Mouse (Mus musculus): ENCODE data around the gene Bpifb1. TPM values are rescaled to one million over a fixed set of nuclear protein-coding genes. Genes with fewer than 3 reads are reported as not detected.
"Not testable (repeated sequence)": the region's sequence is repeated elsewhere in the genome, so short reads cannot be mapped to it uniquely, and the experiment has no call there.

Bpifb1 gene
- 0.21 and 0.36 TPM in 2 replicates for polyA plus RNA-seq (2015; fragmentation: Nextera tagmentation; extraction: Ambion mirVana)

DNA sequence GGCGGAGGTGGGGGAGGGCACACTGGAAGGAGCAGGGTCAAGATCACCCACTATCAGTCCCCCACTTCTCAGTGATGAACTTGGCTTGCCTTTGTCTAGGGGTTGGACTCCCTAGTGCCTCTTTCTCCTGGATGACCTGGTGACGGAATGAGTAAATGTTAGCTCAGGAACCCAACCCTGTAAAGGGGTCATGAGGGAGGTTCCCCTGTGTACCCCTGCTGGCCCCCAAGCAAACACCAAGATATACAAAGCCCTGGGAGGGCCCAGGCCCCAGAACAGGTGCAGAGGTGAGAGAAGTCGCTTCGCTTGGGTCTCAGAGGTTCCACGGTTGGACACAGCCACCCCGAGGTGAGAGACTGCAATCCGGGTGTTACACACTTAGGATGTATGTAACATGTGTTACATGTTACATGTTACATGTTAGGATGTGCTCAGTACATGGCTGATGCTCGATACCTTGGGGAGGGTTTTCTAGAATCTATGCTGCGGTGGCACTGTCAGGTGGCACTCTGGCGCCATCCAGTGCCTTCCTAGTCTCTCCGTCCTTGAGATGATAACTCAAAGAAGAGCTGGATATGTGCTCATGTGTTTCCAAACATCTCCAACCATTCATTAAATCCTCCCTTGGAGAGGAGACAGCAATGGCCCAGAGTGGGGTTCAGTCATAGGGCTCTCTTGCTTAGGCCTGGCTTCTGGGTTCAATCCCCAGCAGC lies at the start of gene Bpifb1:
Gene Bpifb1, plus strand, starts transcription at position 273 of the 713 bp plus-strand sequence.
- no peak for ATAC-seq (ENCODE audit: insufficient read depth)
- Histone ChIP-seq H3K4me2 (no peak within 1 kb of the TSS), H3K9me3 (replicated peaks) (no peaks in the 10 kb centered on the region)

DNA sequence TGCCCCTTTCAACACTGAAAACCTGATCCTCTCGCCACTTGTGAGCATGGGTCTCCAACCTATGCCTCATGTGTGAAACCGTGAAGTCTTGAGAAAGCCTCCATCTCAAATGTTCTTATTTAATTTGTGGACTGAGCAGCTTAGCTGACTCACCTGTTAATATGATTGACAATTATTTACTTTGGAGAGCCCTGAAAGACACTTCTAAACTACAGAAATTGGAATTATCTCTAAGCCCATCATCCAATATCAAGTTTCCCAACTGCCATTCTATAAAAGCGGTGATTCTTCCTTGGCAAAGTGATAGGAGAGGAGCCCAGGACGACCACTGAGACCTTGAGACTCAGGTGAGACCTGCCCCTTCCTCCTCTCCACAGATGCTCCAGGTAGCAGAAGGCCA lies 48.0 kb upstream of the Bpifb1 start, which contains the start of gene Bpifa1:
Gene Bpifa1, plus strand, starts transcription at position 301 of the 400 bp plus-strand sequence.
- Histone ChIP-seq H3K4me3 (replicated peaks) (no peak within 1 kb of the TSS), H3K9ac (no peak within 1 kb of the TSS), H3K27ac (replicated peaks) (no peak within 1 kb of the TSS), H3K4me2 (no peak within 1 kb of the TSS), H3K9me3 (replicated peaks) (no peaks in the 10 kb centered on the region), H3K36me3 (replicated peaks) (no peaks in the 10 kb centered on the region), H3K27me3 (no peaks in the 10 kb centered on the region), H3K4me1 (replicated peaks) (no peaks in the 10 kb centered on the region)
- 54% methylated on average over 4 of the region's 4 CpGs for WGBS (ENCODE audit: insufficient replicate concordance)
- ATAC-seq (ENCODE audit: insufficient read depth), result no peak

More for the DNA sequence above, at the start of gene Bpifb1:
- 64% methylated on average over 11 of the region's 11 CpGs for WGBS (ENCODE audit: insufficient replicate concordance)
- no peaks in the 10 kb centered on the region for H3K27me3 ChIP-seq
- no peaks in the 10 kb centered on the region for H3K4me1 ChIP-seq (replicated peaks)
- no peak within 1 kb of the TSS for H3K4me3 ChIP-seq (replicated peaks)
- no peak within 1 kb of the TSS for H3K27ac ChIP-seq (replicated peaks)
- H3K9ac ChIP-seq, result no peak within 1 kb of the TSS
- no peaks in the 10 kb centered on the region for H3K36me3 ChIP-seq (replicated peaks)

DNA sequence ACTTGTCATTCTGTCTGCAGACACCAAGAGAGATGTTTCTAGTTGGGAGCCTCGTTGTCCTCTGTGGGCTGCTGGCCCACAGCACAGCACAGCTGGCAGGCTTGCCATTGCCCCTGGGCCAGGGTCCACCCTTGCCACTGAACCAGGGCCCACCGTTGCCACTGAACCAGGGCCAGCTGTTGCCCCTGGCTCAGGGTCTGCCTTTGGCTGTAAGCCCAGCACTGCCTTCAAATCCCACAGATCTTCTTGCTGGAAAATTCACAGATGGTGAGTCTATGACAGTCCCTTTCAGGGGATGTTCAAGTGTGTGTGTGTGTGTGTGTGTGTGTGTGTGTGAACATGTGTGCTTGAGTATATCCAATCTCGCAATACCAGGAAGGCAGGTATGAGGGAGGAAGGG lies 46.9 kb upstream of the Bpifb1 start:
- H3K27ac ChIP-seq (replicated peaks), result no peak overlapping the region
- WGBS (ENCODE audit: insufficient replicate concordance), result 49% methylated on average over 3 of the region's 3 CpGs

GRCm38 (mm10) chr2:154147496-154147895 lies 43.1 kb upstream of the Bpifb1 start:
- Histone ChIP-seq H3K4me2 (no peak overlapping the region), H3K4me1 (replicated peaks) (no peaks in the 10 kb centered on the region), H3K4me3 (replicated peaks) (no peak overlapping the region), H3K36me3 (replicated peaks) (no peaks in the 10 kb centered on the region), H3K9ac (no peak overlapping the region), H3K9me3 (replicated peaks) (no peaks in the 10 kb centered on the region), H3K27ac (replicated peaks) (no peak overlapping the region), H3K27me3 (no peaks in the 10 kb centered on the region)
- 60% methylated on average over 4 of the region's 4 CpGs for WGBS (ENCODE audit: insufficient replicate concordance)
- no peak for ATAC-seq (ENCODE audit: insufficient read depth)

More for the DNA sequence above, 46.9 kb upstream of the Bpifb1 start:
- ATAC-seq (ENCODE audit: insufficient read depth), result no peak
- Histone ChIP-seq H3K4me3 (replicated peaks) (no peak overlapping the region), H3K27me3 (no peaks in the 10 kb centered on the region), H3K4me2 (no peak overlapping the region), H3K9ac (no peak overlapping the region), H3K4me1 (replicated peaks) (no peaks in the 10 kb centered on the region), H3K9me3 (replicated peaks) (no peaks in the 10 kb centered on the region), H3K36me3 (replicated peaks) (no peaks in the 10 kb centered on the region)

DNA sequence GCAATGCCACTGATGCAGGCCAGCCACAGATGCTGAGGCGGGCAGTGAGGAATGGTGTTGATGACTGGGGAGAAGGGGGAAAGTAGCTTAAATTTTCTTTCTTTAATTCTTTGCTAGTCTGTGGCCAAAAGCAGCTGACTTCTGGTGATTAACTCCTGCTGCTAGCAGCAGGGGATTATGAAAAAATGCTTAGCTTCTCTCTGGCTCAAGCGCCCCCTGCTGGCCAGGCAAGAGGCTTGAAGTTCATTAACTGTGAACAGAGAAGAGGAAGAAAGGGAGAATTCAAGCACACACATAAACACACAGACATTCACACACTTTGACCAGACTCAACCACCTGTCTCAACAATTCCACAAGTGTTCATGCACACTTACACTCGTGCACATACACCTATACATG lies 32.2 kb upstream of the Bpifb1 start:
- 28% methylated on average over 3 of the region's 3 CpGs for WGBS (ENCODE audit: insufficient replicate concordance)

GRCm38 (mm10) chr2:154162307-154162706 lies 28.3 kb upstream of the Bpifb1 start, which contains the start of gene Bpifa5:
TSS of gene Bpifa5 (plus strand) at chr2:154162607.
- Histone ChIP-seq H3K4me2 (no peak within 1 kb of the TSS), H3K9me3 (replicated peaks) (no peaks in the 10 kb centered on the region), H3K4me3 (replicated peaks) (no peak within 1 kb of the TSS), H3K27me3 (no peaks in the 10 kb centered on the region), H3K36me3 (replicated peaks) (no peaks in the 10 kb centered on the region), H3K9ac (no peak within 1 kb of the TSS), H3K27ac (replicated peaks) (no peak within 1 kb of the TSS), H3K4me1 (replicated peaks) (no peaks in the 10 kb centered on the region)
- WGBS (ENCODE audit: insufficient replicate concordance), result 55% methylated on average over 8 of the region's 8 CpGs
- ATAC-seq (ENCODE audit: insufficient read depth), result no peak

More for the DNA sequence above, 32.2 kb upstream of the Bpifb1 start:
- Histone ChIP-seq H3K4me1 (replicated peaks) (no peaks in the 10 kb centered on the region), H3K4me3 (replicated peaks) (no peak overlapping the region), H3K27me3 (no peaks in the 10 kb centered on the region), H3K9me3 (replicated peaks) (no peaks in the 10 kb centered on the region), H3K36me3 (replicated peaks) (no peaks in the 10 kb centered on the region), H3K27ac (replicated peaks) (no peak overlapping the region), H3K4me2 (no peak overlapping the region), H3K9ac (no peak overlapping the region)
- no peak for ATAC-seq (ENCODE audit: insufficient read depth)

- 68% methylated on average over 5 of the region's 5 CpGs for WGBS (ENCODE audit: insufficient replicate concordance)
- H3K36me3 ChIP-seq (replicated peaks), result no peaks in the 10 kb centered on the region
These were observed 27.3 kb upstream of the Bpifb1 start for GRCm38 (mm10) chr2:154163306-154163705.

GRCm38 (mm10) chr2:154169172-154169571 lies 21.4 kb upstream of the Bpifb1 start:
- no peak overlapping the region for H3K4me2 ChIP-seq
- no peak overlapping the region for H3K9ac ChIP-seq
- H3K9me3 ChIP-seq (replicated peaks), result no peaks in the 10 kb centered on the region
- no peak overlapping the region for H3K27ac ChIP-seq (replicated peaks)
- H3K4me3 ChIP-seq (replicated peaks), result no peak overlapping the region
- no peaks in the 10 kb centered on the region for H3K4me1 ChIP-seq (replicated peaks)
- no peaks in the 10 kb centered on the region for H3K36me3 ChIP-seq (replicated peaks)
- WGBS (ENCODE audit: insufficient replicate concordance), result 39% methylated on average over 3 of the region's 3 CpGs
- no peaks in the 10 kb centered on the region for H3K27me3 ChIP-seq
- ATAC-seq (ENCODE audit: insufficient read depth), result no peak

More at GRCm38 (mm10) chr2:154163306-154163705, 27.3 kb upstream of the Bpifb1 start:
- ATAC-seq (ENCODE audit: insufficient read depth), result no peak
- H3K9ac ChIP-seq, result no peak overlapping the region
- no peak overlapping the region for H3K27ac ChIP-seq (replicated peaks)
- H3K27me3 ChIP-seq, result no peaks in the 10 kb centered on the region
- no peak overlapping the region for H3K4me3 ChIP-seq (replicated peaks)
- H3K4me1 ChIP-seq (replicated peaks), result no peaks in the 10 kb centered on the region
- H3K4me2 ChIP-seq, result no peak overlapping the region
- H3K9me3 ChIP-seq (replicated peaks), result no peaks in the 10 kb centered on the region

GRCm38 (mm10) chr2:154171621-154172020 lies 19.0 kb upstream of the Bpifb1 start:
- H3K9me3 ChIP-seq (replicated peaks), result no peaks in the 10 kb centered on the region
- ATAC-seq (ENCODE audit: insufficient read depth), result no peak
- WGBS (ENCODE audit: insufficient replicate concordance), result 58% methylated on average over 6 of the region's 6 CpGs

GRCm38 (mm10) chr2:154173313-154173712 lies 17.3 kb upstream of the Bpifb1 start:
- Histone ChIP-seq H3K4me1 (replicated peaks) (no peaks in the 10 kb centered on the region), H3K27me3 (no peaks in the 10 kb centered on the region), H3K4me2 (no peak overlapping the region), H3K36me3 (replicated peaks) (no peaks in the 10 kb centered on the region), H3K9me3 (replicated peaks) (no peaks in the 10 kb centered on the region), H3K27ac (replicated peaks) (no peak overlapping the region), H3K9ac (no peak overlapping the region), H3K4me3 (replicated peaks) (no peak overlapping the region)
- ATAC-seq (ENCODE audit: insufficient read depth), result no peak
- 14% methylated on average over 1 of the region's 1 CpGs for WGBS (ENCODE audit: insufficient replicate concordance)

More at GRCm38 (mm10) chr2:154171621-154172020, 19.0 kb upstream of the Bpifb1 start:
- Histone ChIP-seq H3K4me1 (replicated peaks) (no peaks in the 10 kb centered on the region), H3K27ac (replicated peaks) (no peak overlapping the region), H3K9ac (no peak overlapping the region), H3K27me3 (no peaks in the 10 kb centered on the region), H3K4me3 (replicated peaks) (no peak overlapping the region), H3K4me2 (no peak overlapping the region), H3K36me3 (replicated peaks) (no peaks in the 10 kb centered on the region)

DNA sequence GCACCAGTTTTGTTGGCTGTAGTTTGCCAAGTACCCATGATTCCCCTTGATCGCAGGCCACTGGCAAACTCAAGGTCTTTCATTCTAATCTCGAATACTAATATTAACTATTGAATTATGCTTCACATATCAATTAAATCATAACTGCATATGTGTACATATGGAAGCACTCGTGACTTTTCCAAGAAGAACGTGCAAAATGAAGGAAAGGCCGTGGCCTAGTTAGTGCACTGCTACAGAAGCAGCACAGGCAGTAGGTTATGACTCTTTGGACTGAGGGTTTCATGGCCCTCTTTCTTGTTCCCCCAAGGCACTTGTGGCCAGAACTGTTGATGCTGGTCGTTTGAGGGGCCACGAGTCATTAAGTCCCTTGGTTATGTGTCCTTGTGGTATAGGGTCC lies 8.7 kb upstream of the Bpifb1 start:
- H3K27ac ChIP-seq (replicated peaks); ATAC-seq (ENCODE audit: insufficient read depth); H3K36me3 ChIP-seq (replicated peaks); H3K4me3 ChIP-seq (replicated peaks); H3K27me3 ChIP-seq; H3K4me2 ChIP-seq; H3K9me3 ChIP-seq (replicated peaks); H3K4me1 ChIP-seq (replicated peaks); H3K9ac ChIP-seq: not testable (repeated sequence)
- 59% methylated on average over 7 of the region's 7 CpGs for WGBS (ENCODE audit: insufficient replicate concordance)

All from liver, embryonic 15.5 days (tissue).